Mouse (Mus musculus) neural tube, embryonic 11.5 days (tissue): ENCODE results near the gene Slc30a4. TPM values are rescaled to one million over a fixed set of nuclear protein-coding genes. Genes with fewer than 3 reads are reported as not detected.

Source experiments
- ATAC-seq: fragments of 200-750 bp; cut with Nextera tagmentation; 2 replicates; pipeline ENCODE4 v1.8.0; 2017; ENCODE audit warnings: moderate number of reproducible peaks, mild to moderate bottlenecking, moderate TSS enrichment, moderate library complexity; ENCODE audit not compliant: insufficient read depth, low FRiP score, low TSS enrichment
- DNase-seq: peaks from one replicate; pipeline ENCODE4 v3.0.0-alpha.2; 2015; ENCODE audit warnings: low spot score
- H3K27ac ChIP-seq: fragments of 300-500 bp; sonication (generic); 2 replicates; pipeline ENCODE4 v1.5.1; 2014; ENCODE audit warnings: low read depth, mild to moderate bottlenecking, low read length
- H3K27me3 ChIP-seq: fragments of 300-500 bp; sonication (generic); 2 replicates; pipeline ENCODE4 v1.6.1; 2014; ENCODE audit warnings: mild to moderate bottlenecking, low read length, mixed read lengths; ENCODE audit not compliant: control insufficient read depth, insufficient read depth
- H3K36me3 ChIP-seq: fragments of 300-500 bp; sonication (generic); 2 replicates; pipeline ENCODE4 v1.6.1; 2014; ENCODE audit warnings: mild to moderate bottlenecking, low read length, moderate library complexity, mixed read lengths; ENCODE audit not compliant: control insufficient read depth, insufficient read depth
- H3K4me1 ChIP-seq: fragments of 300-500 bp; sonication (generic); 2 replicates; pipeline ENCODE4 v1.6.1; 2014; ENCODE audit warnings: low read length, mixed read lengths; ENCODE audit not compliant: control insufficient read depth, insufficient read depth
- H3K4me2 ChIP-seq: fragments of 300-500 bp; sonication (generic); 2 replicates; pipeline ENCODE4 v1.6.1; 2014; ENCODE audit warnings: low read depth, mild to moderate bottlenecking, moderate library complexity
- H3K4me3 ChIP-seq: fragments of 300-500 bp; sonication (generic); 2 replicates; pipeline ENCODE4 v1.5.1; 2014; ENCODE audit warnings: low read depth, low read length
- H3K9ac ChIP-seq: fragments of 300-500 bp; sonication (generic); 2 replicates; pipeline ENCODE4 v1.6.1; 2014; ENCODE audit warnings: mild to moderate bottlenecking, low read length
- H3K9me3 ChIP-seq: fragments of 300-500 bp; sonication (generic); 2 replicates; pipeline ENCODE4 v1.6.1; 2016; ENCODE audit warnings: low read length; ENCODE audit not compliant: control insufficient read depth
- WGBS: fragments of 180-500 bp; shearing (Covaris S2); extraction: QIAGEN DNeasy Blood & Tissue Kit; methylation state at CpG from one replicate; pipeline ENCODE4 v1.1.7; 2014; 5-methylcytosine and 5-hydroxymethylcytosine counted together
- microRNA counts: library from miRNA; unstranded; fragments of <30 nt; microRNA quantifications from one replicate; lab custom pipeline; 2015
- microRNA-seq: library from miRNA; unstranded; fragments of <30 nt; microRNA quantifications from one replicate; pipeline ENCODE4, GENCODE M21; 2016
- polyA plus RNA-seq: library from polyadenylated mRNA; unstranded; fragments of >200 nt; fragmentation: Nextera tagmentation; extraction: Ambion mirVana; gene quantifications from 2 replicates; pipeline ENCODE4 v1.2.1, GENCODE M21; 2014

Gene Slc30a4
- polyA plus RNA-seq, 1 experiment from 2014 or later = 10.1 TPM

DNA sequence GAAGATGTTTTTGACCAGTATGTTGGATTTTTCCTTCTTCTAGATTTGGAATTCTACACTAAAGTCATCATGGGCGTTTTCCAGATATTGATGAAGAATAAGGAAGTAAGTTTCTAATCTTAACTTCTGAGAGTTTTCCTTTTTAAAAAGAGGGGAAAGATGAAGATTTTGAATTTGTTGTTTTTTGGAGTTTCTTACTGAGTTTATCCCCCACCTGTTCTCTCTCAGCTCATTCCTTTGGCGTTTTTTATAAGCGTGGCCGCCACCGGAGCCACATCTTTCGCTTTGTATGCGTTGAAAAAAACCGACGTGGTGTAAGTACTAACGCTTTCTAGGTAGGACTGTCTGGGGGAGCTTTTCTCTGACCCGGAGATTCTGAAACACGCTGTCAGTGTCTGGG is 64.4 kb downstream of the Slc30a4 start:
- peak overlapping the region; percentile 32 for H3K4me3 ChIP-seq
- H3K4me2 ChIP-seq = peak overlapping the region; percentile 56
- H3K9me3 ChIP-seq = no peaks in the 10 kb centered on the region
- DNase-seq (no peak), ATAC-seq (no peak)
- H3K27me3 ChIP-seq = peaks cover 5% of the 10 kb centered on the region; the same call in 1 of the 2 replicates
- no peak overlapping the region for H3K9ac ChIP-seq
- no peaks in the 10 kb centered on the region for H3K4me1 ChIP-seq
- peaks cover 6% of the 10 kb centered on the region for H3K36me3 ChIP-seq
- 40% methylated on average over 12 of the region's 12 CpGs for WGBS
- H3K27ac ChIP-seq = no peak overlapping the region

DNA sequence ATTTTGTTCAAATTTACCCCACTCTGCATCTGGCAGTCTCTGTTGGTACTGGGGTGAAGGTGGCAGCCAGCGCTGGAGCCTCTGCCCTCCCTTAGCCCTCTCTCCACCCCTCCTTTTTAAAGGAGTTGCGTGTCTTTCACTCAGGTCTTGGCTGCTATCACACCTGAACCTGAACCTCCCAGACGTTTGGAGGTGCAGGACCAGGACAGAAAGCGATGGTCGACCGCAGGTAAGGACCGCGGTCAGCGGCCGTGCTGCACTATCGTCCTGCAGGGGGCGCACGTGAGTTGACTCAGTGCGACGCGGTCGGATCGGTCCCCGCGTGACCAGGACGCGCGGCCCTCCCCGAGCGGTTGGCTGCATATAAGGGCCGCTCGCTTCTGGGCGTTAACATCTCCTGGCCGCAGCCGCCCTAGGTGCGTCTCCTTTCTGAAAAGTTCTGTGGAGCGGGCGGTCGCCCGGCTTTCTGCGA is 64.9 kb downstream of the Slc30a4 start:
- Histone ChIP-seq H3K4me3 (peak overlapping the region; percentile 32), H3K9me3 (no peaks in the 10 kb centered on the region), H3K4me1 (no peaks in the 10 kb centered on the region), H3K36me3 (peaks cover 8% of the 10 kb centered on the region), H3K27ac (no peak overlapping the region), H3K27me3 (peaks cover 5% of the 10 kb centered on the region; the same call in 1 of the 2 replicates), H3K9ac (no peak overlapping the region), H3K4me2 (peak overlapping the region; percentile 56)
- DNase-seq (peak; percentile 82), ATAC-seq (peak; percentile 84)
- WGBS = 1% methylated on average over 36 of the region's 36 CpGs

DNA sequence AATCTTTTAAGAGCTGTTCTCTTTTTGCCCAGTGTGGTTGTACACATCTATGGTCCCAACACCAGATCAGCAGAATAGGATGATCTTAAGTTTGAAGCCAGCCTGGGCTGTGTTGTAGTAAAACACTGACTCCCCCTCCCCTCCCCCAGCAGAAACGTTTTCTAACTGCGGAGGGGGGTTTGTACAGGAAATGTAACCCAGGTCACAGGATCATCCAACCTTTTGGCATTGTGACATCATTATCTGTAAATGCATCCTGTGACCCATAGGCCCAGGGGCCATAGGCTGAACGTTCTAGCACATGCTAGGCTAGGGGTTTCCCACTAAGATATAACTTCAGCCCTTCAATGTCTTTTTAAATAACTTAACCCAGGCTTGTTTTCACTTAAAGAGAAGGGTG is 65.8 kb downstream of the Slc30a4 start, which contains the start of gene AA467197:
AA467197 (plus strand) TSS at position 301 of the 400 bp plus-strand sequence.
- DNase-seq (no peak), ATAC-seq (no peak)
- H3K4me3 ChIP-seq = peak within 1 kb of the TSS; percentile 32
- WGBS = 63% methylated on average over 3 of the region's 3 CpGs
- peak within 1 kb of the TSS; percentile 56 for H3K4me2 ChIP-seq
- H3K36me3 ChIP-seq = peaks cover 8% of the 10 kb centered on the region
- H3K9me3 ChIP-seq = no peaks in the 10 kb centered on the region
- H3K27ac ChIP-seq = no peak within 1 kb of the TSS
- no peak within 1 kb of the TSS for H3K9ac ChIP-seq
- H3K27me3 ChIP-seq = peaks cover 5% of the 10 kb centered on the region; the same call in 1 of the 2 replicates
- H3K4me1 ChIP-seq = peaks cover 5% of the 10 kb centered on the region; the same call in 1 of the 2 replicates

MicroRNAs within 50 kb of the gene (microRNA counts, 519-probe panel; counts per million panel counts)
- microRNA mmu-miR-147 (lab: Ali Mortazavi, UCI) = 171 counts per million, percentile 57 among the panel's probes with 10 or more counts

Small RNAs within 50 kb of the gene (microRNA-seq; reads per million reads assigned to microRNA genes)
- gene Mir147 = 6.2 reads per million, percentile 14 among the genes with 10 or more reads in this experiment

Other genes with a start within 250 kb of the Slc30a4 start
- not detected in 2 replicates for gene Gm14085, start 217.7 kb downstream of the Slc30a4 start, polyA plus RNA-seq
- gene Gatm, start 91.4 kb downstream of the Slc30a4 start, polyA plus RNA-seq = 18.8 and 21.9 TPM in 2 replicates
- gene AA467197, start 65.7 kb downstream of the Slc30a4 start, polyA plus RNA-seq = 0.53 and 0.81 TPM in 2 replicates
- 67.4 and 77.3 TPM in 2 replicates for gene Bloc1s6, start 35.8 kb upstream of the Slc30a4 start, polyA plus RNA-seq
- 1.6 and 3.1 TPM in 2 replicates for gene Sqor, start 62.6 kb upstream of the Slc30a4 start, polyA plus RNA-seq